Mouse (Mus musculus): Measurements from ENCODE around the gene Batf2. TPM values are rescaled to one million over a fixed set of nuclear protein-coding genes. Genes with fewer than 3 reads are reported as not detected.

Batf2 gene
- 0.46 TPM in 1 of 2 replicates, not detected in the other for total RNA-seq (2014; rRNA removed; ENCODE audit: low replicate concordance)
- polyA plus RNA-seq (2015; fragmentation: Nextera tagmentation; extraction: Ambion mirVana): 0.16 and 0.18 TPM in 2 replicates

DNA sequence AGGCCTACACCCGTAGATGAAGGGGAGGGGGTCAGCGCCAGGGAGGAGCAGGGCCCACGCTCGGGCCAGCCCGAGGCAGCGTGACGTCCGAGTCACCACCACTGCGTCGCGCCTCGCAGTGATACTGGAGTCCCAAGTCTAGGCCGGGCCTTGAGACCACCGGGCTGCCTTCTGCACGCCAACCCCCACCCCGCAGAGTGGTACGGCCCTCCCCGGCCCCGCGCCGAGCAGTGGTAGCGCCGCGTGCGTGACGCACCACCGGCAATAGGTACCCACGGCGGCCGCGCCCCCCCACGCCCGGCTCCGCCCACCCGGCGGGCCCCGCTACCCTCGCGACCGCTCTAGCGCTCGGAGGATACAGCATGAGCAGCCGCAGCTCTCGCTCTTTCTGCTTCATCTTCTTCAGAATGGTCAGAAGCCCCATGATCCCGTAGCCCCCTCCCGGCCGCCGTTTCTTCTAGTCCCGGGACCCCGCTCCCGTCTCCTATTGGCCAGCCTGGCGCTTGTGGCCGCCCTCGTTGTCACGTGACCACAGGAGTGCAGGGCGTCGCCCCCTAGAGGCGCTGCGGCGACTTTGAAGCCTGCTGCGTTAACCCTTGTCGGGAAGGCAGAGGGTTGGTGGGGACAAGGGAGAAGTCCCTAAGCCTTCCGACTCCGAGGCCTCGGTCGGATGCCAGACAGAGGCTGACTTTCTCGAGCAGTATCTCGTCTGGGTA lies at the start of gene Batf2:
Batf2 (plus strand) TSS at position 306 of the 716 bp plus-strand sequence.
- peak within 1 kb of the TSS; percentile 67 for H3K9ac ChIP-seq (replicated peaks; ENCODE audit: low read depth, low read length)
- no peaks in the 10 kb centered on the region for H3K27me3 ChIP-seq (ENCODE audit: control insufficient read depth, insufficient read depth, low read length)
- H3K4me2 ChIP-seq (ENCODE audit: low read depth, low read length): peak within 1 kb of the TSS; percentile 84
- peak; percentile 97 for DNase-seq (ENCODE audit: low spot score)
- peak; percentile 92 for TF ChIP-seq CTCF (IDR thresholded peaks at IDR 0.05; ENCODE audit: low read depth)
- peak; percentile 60; the same call in 1 of the 2 replicates for TF ChIP-seq EP300 (IDR thresholded peaks at IDR 0.05; ENCODE audit: low read depth)
- H3K4me3 ChIP-seq (ENCODE audit: low read depth, low read length): peak within 1 kb of the TSS; percentile 61
- H3K4me1 ChIP-seq (ENCODE audit: control insufficient read depth, insufficient read depth): peaks cover 2% of the 10 kb centered on the region; the same call in 1 of the 2 replicates
- under 1% methylated on average over 67 of the region's 68 CpGs for WGBS
- ATAC-seq (ENCODE audit: insufficient read depth, low read depth): peak; percentile 95
- peaks cover 12% of the 10 kb centered on the region; the same call in 1 of the 2 replicates for H3K36me3 ChIP-seq (replicated peaks; ENCODE audit: control insufficient read depth, insufficient read depth, low read length)
- peak within 1 kb of the TSS; percentile 85 for H3K27ac ChIP-seq (ENCODE audit: low read depth)
- no peaks in the 10 kb centered on the region for H3K9me3 ChIP-seq (replicated peaks; ENCODE audit: control insufficient read depth, low read length)

DNA sequence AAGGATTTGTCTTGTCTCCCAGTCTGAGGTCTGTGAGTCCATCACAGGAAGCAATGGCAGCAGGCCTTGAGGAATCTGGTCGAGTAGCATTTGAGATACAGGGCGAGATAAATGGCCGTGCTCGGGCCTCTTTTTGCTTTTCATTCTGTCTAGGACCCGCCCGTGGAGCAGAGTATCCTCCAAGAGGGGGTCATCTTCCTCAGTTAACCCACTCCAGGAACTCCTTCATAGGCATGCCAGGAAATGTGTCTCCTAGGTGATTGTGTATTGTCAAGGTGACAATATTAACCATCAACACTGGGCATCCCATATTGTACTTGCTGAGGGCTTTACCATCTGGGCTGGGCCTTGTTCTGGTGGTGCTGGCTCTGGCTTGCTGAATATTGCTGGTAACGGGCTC lies 46.7 kb upstream of the Batf2 start, which contains the start of gene AC131692.1:
AC131692.1 (plus strand) TSS at position 301 of the 400 bp plus-strand sequence.
- DNase-seq (ENCODE audit: low spot score) (no peak), ATAC-seq (ENCODE audit: insufficient read depth, low read depth) (no peak)
- H3K4me1 ChIP-seq (ENCODE audit: control insufficient read depth, insufficient read depth): no peaks in the 10 kb centered on the region
- no peaks in the 10 kb centered on the region for H3K9me3 ChIP-seq (replicated peaks; ENCODE audit: control insufficient read depth, low read length)
- H3K4me3 ChIP-seq (ENCODE audit: low read depth, low read length): no peak within 1 kb of the TSS
- no peak within 1 kb of the TSS for H3K27ac ChIP-seq (ENCODE audit: low read depth)
- WGBS: 84% methylated on average over 7 of the region's 7 CpGs
- TF ChIP-seq CTCF (IDR thresholded peaks at IDR 0.05; ENCODE audit: low read depth) (no peak), EP300 (IDR thresholded peaks at IDR 0.05; ENCODE audit: low read depth) (no peak)
- H3K36me3 ChIP-seq (replicated peaks; ENCODE audit: control insufficient read depth, insufficient read depth, low read length): peaks cover 40% of the 10 kb centered on the region
- H3K27me3 ChIP-seq (ENCODE audit: control insufficient read depth, insufficient read depth, low read length): no peaks in the 10 kb centered on the region
- H3K4me2 ChIP-seq (ENCODE audit: low read depth, low read length): no peak within 1 kb of the TSS
- no peak within 1 kb of the TSS for H3K9ac ChIP-seq (replicated peaks; ENCODE audit: low read depth, low read length)

DNA sequence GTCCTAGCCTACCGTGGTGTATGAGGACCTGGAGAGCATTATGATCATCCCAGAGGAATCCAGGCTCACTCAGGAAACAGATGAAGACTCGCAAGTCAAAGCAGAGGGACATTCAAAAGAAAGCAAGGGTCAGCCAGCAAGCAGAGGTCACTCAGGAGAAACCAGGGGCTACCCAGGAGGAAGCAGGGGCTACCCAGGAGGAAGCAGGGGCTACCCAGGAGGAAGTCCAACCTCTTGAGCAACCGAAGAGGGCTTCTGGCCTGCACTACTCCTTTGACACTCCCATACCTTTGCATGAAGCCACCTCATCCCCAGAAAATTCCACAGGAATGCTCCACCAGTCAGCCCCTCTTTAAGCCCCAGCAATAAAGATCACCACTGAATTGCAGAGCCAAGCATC lies 42.9 kb upstream of the Batf2 start:
- Histone ChIP-seq H3K27ac (ENCODE audit: low read depth) (no peak overlapping the region), H3K36me3 (replicated peaks; ENCODE audit: control insufficient read depth, insufficient read depth, low read length) (peaks cover 10% of the 10 kb centered on the region), H3K9ac (replicated peaks; ENCODE audit: low read depth, low read length) (no peak overlapping the region), H3K4me2 (ENCODE audit: low read depth, low read length) (no peak overlapping the region), H3K9me3 (replicated peaks; ENCODE audit: control insufficient read depth, low read length) (no peaks in the 10 kb centered on the region), H3K4me3 (ENCODE audit: low read depth, low read length) (no peak overlapping the region), H3K4me1 (ENCODE audit: control insufficient read depth, insufficient read depth) (no peaks in the 10 kb centered on the region), H3K27me3 (ENCODE audit: control insufficient read depth, insufficient read depth, low read length) (no peaks in the 10 kb centered on the region)
- no peak for DNase-seq (ENCODE audit: low spot score)
- WGBS: 74% methylated on average over 3 of the region's 3 CpGs
- no peak for ATAC-seq (ENCODE audit: insufficient read depth, low read depth)
- TF ChIP-seq CTCF (IDR thresholded peaks at IDR 0.05; ENCODE audit: low read depth) (no peak), EP300 (IDR thresholded peaks at IDR 0.05; ENCODE audit: low read depth) (no peak)

DNA sequence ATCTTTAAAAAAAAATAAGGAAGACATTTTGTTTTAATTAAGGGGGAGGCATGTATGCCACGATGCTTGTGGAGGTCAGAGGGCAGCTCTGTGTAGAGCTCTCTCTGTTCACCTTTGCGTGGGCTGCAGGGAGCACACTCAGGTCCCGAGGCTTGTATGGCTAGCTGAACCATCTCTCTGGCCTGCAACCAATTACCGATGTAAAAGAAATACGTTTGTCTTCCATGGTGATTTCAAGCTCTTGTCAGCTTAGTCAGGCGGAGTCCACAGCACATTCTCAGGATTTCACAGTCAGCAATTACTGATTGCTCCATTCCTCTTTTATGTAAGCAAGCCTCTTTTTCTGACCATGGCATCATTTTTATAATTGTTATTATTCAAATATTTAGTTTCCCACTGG lies 39.6 kb upstream of the Batf2 start:
- H3K27me3 ChIP-seq (ENCODE audit: control insufficient read depth, insufficient read depth, low read length): no peaks in the 10 kb centered on the region
- DNase-seq (ENCODE audit: low spot score) (no peak), ATAC-seq (ENCODE audit: insufficient read depth, low read depth) (no peak)
- H3K36me3 ChIP-seq (replicated peaks; ENCODE audit: control insufficient read depth, insufficient read depth, low read length): no peaks in the 10 kb centered on the region
- no peaks in the 10 kb centered on the region for H3K4me1 ChIP-seq (ENCODE audit: control insufficient read depth, insufficient read depth)
- no peak overlapping the region for H3K27ac ChIP-seq (ENCODE audit: low read depth)
- no peaks in the 10 kb centered on the region for H3K9me3 ChIP-seq (replicated peaks; ENCODE audit: control insufficient read depth, low read length)
- H3K9ac ChIP-seq (replicated peaks; ENCODE audit: low read depth, low read length): no peak overlapping the region
- no peak overlapping the region for H3K4me2 ChIP-seq (ENCODE audit: low read depth, low read length)
- H3K4me3 ChIP-seq (ENCODE audit: low read depth, low read length): no peak overlapping the region
- no peak for TF ChIP-seq EP300 (IDR thresholded peaks at IDR 0.05; ENCODE audit: low read depth)
- TF ChIP-seq CTCF (IDR thresholded peaks at IDR 0.05; ENCODE audit: low read depth): no peak
- WGBS: 77% methylated on average over 6 of the region's 6 CpGs

DNA sequence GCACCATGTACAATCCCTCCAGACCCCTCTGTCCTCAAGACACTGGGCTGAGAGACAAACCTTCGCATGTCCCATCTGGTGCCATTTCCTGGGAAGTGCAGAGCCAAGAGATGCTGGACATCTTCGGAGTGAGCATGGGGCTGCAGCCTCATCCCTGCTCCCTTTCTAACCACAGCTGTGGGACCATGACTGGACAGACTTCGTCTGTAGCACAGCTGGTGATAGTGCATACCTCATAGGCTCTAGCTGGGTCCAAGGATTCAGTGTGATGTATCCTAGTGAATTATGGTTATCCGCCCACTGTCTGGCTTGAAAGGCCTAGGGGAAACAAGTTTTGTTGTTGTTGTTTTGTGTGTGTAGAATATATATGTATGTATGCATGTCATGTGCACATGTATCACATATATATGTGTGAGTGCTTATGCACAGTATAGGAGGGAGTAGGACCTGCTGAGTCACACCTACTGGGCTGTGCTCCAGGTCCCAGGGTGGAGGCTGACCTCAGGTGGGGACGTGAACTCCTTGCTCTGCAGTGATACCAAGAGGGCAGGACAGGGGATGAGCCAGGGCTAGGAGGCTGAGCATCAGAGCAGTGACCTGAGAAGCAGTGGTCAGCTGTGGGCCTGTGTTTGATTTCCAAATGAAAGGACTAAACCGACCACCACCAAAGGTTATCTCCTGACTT lies 38.5 kb upstream of the Batf2 start:
- no peak for ATAC-seq (ENCODE audit: insufficient read depth, low read depth)
- H3K9me3 ChIP-seq (replicated peaks; ENCODE audit: control insufficient read depth, low read length): no peaks in the 10 kb centered on the region
- H3K27me3 ChIP-seq (ENCODE audit: control insufficient read depth, insufficient read depth, low read length): no peaks in the 10 kb centered on the region
- H3K4me3 ChIP-seq (ENCODE audit: low read depth, low read length): no peak overlapping the region
- no peak for DNase-seq (ENCODE audit: low spot score)
- no peaks in the 10 kb centered on the region for H3K36me3 ChIP-seq (replicated peaks; ENCODE audit: control insufficient read depth, insufficient read depth, low read length)
- no peak for TF ChIP-seq CTCF (IDR thresholded peaks at IDR 0.05; ENCODE audit: low read depth)
- no peak for TF ChIP-seq EP300 (IDR thresholded peaks at IDR 0.05; ENCODE audit: low read depth)
- 66% methylated on average over 6 of the region's 6 CpGs for WGBS
- H3K9ac ChIP-seq (replicated peaks; ENCODE audit: low read depth, low read length): no peak overlapping the region
- no peak overlapping the region for H3K4me2 ChIP-seq (ENCODE audit: low read depth, low read length)
- no peaks in the 10 kb centered on the region for H3K4me1 ChIP-seq (ENCODE audit: control insufficient read depth, insufficient read depth)
- H3K27ac ChIP-seq (ENCODE audit: low read depth): no peak overlapping the region

All from heart, postnatal 0 days (tissue).